Mouse (Mus musculus) ovary, postnatal 14 days (tissue): ENCODE results near the gene Ssr2.

ENCODE experiments used
- DNase-seq: peaks from one replicate; pipeline ENCODE4 v3.0.0; 2022; ENCODE audit warnings: low spot score

The Ssr2 gene

GRCm38 (mm10) chr3:88541622-88542401 lies 33.9 kb upstream of the Ssr2 start:
- DNase-seq: no peak

- no peak for DNase-seq
These were observed 33.2 kb upstream of the Ssr2 start for GRCm38 (mm10) chr3:88542486-88542885.

GRCm38 (mm10) chr3:88543174-88543573 lies 32.5 kb upstream of the Ssr2 start:
- no peak for DNase-seq

- DNase-seq: no peak
These were observed 31.8 kb upstream of the Ssr2 start for GRCm38 (mm10) chr3:88543651-88544410.

- no peak for DNase-seq
These were observed 31.2 kb upstream of the Ssr2 start for GRCm38 (mm10) chr3:88544514-88544913.

- DNase-seq: no peak
These were observed 30.6 kb upstream of the Ssr2 start for GRCm38 (mm10) chr3:88544955-88545591.

GRCm38 (mm10) chr3:88546674-88547418 lies 28.8 kb upstream of the Ssr2 start:
- no peak for DNase-seq

- no peak for DNase-seq
These were observed 27.3 kb upstream of the Ssr2 start, which contains the start of gene Rab25 for GRCm38 (mm10) chr3:88548180-88548917. Rab25 (minus strand) TSS chr3:88548300.

GRCm38 (mm10) chr3:88551586-88551985 lies 24.1 kb upstream of the Ssr2 start:
- DNase-seq: no peak

GRCm38 (mm10) chr3:88552082-88552645 lies 23.5 kb upstream of the Ssr2 start:
- no peak for DNase-seq

- DNase-seq: peak; percentile 94
These were observed 22.8 kb upstream of the Ssr2 start, which contains the start of gene Lamtor2 for GRCm38 (mm10) chr3:88552676-88553524. Lamtor2 (minus strand) TSS chr3:88553074.

GRCm38 (mm10) chr3:88553525-88553879 lies 22.2 kb upstream of the Ssr2 start, which contains the start of gene Ubqln4:
Ubqln4 (plus strand) TSS chr3:88553758.
- DNase-seq: peak; percentile 96

GRCm38 (mm10) chr3:88553880-88554586 lies 21.6 kb upstream of the Ssr2 start:
- no peak for DNase-seq

- no peak for DNase-seq
These were observed 20.5 kb upstream of the Ssr2 start for GRCm38 (mm10) chr3:88555069-88555605.

GRCm38 (mm10) chr3:88555731-88556130 lies 19.9 kb upstream of the Ssr2 start:
- no peak for DNase-seq

- DNase-seq: no peak
These were observed 19.1 kb upstream of the Ssr2 start for GRCm38 (mm10) chr3:88556616-88557015.

- no peak for DNase-seq
These were observed 16.1 kb upstream of the Ssr2 start for GRCm38 (mm10) chr3:88559596-88559995.

GRCm38 (mm10) chr3:88561989-88562388 lies 13.7 kb upstream of the Ssr2 start:
- DNase-seq: no peak

- no peak for DNase-seq
These were observed 12.2 kb upstream of the Ssr2 start for GRCm38 (mm10) chr3:88563442-88563841.
